Mouse (Mus musculus) myocyte (in vitro differentiated cells): ENCODE data around the gene Pan2. TPM values are rescaled to one million over a fixed set of nuclear protein-coding genes. Genes with fewer than 3 reads are reported as not detected.

ENCODE experiments used
- H3K27me3 ChIP-seq: one replicate; pipeline ENCODE4 v1.6.1; 2011; ENCODE audit not compliant: control insufficient read depth, insufficient read depth, insufficient read length
- H3K36me3 ChIP-seq: one replicate; pipeline ENCODE4 v1.6.1; 2011; ENCODE audit not compliant: control insufficient read depth, insufficient read depth
- H3K4me2 ChIP-seq: one replicate; pipeline ENCODE4 v1.6.1; 2011; ENCODE audit warnings: low read depth, control low read depth
- H3K4me3 ChIP-seq: one replicate; pipeline ENCODE4 v1.5.1; 2011; ENCODE audit warnings: mild to moderate bottlenecking, control low read depth, moderate library complexity
- H3K79me2 ChIP-seq: one replicate; pipeline ENCODE4 v1.6.1; 2011; ENCODE audit not compliant: control insufficient read depth, insufficient read depth
- H3ac ChIP-seq: one replicate; pipeline ENCODE4 v1.6.1; 2011; ENCODE audit not compliant: control insufficient read depth, insufficient read length
- CEBPB ChIP-seq: IDR thresholded peaks from 2 replicates; pipeline ENCODE4 v1.6.1; 2011; ENCODE audit warnings: mild to moderate bottlenecking, moderate library complexity; ENCODE audit not compliant: poor library complexity, insufficient read depth, severe bottlenecking
- E2F4 ChIP-seq: IDR thresholded peaks from one replicate; pipeline ENCODE4 v1.6.1; 2011; ENCODE audit warnings: mild to moderate bottlenecking, control low read depth, moderate library complexity; ENCODE audit not compliant: insufficient read depth
- MAX ChIP-seq: IDR thresholded peaks from one replicate; pipeline ENCODE4 v1.6.1; 2011; ENCODE audit warnings: low read depth, mild to moderate bottlenecking, control low read depth
- MYOD1 ChIP-seq, 3 experiments: IDR thresholded peaks; one replicate each; pipeline ENCODE4 v1.6.1; 2011; ENCODE audit warnings: control low read depth in 2 of 3, low read depth in 2 of 3, mild to moderate bottlenecking in 2 of 3, moderate library complexity in 1 of 3; ENCODE audit not compliant: insufficient read length in 2 of 3, control insufficient read depth in 1 of 3
- MYOG ChIP-seq, 3 experiments: IDR thresholded peaks; one replicate each; pipeline ENCODE4 v1.6.1; 2011; ENCODE audit warnings: control low read depth in 2 of 3, low read depth in 2 of 3, mild to moderate bottlenecking in 2 of 3; ENCODE audit not compliant: insufficient read length in 2 of 3, control insufficient read depth in 1 of 3, insufficient read depth in 1 of 3
- POLR2A ChIP-seq: IDR thresholded peaks from one replicate; pipeline ENCODE4 v1.6.1; 2011; ENCODE audit warnings: low read depth, mild to moderate bottlenecking, control low read depth, moderate library complexity; ENCODE audit not compliant: insufficient read length
- POLR2AphosphoS2 ChIP-seq: IDR thresholded peaks from one replicate; pipeline ENCODE4 v1.6.1; 2011; ENCODE audit warnings: low read depth, control low read depth; ENCODE audit not compliant: insufficient read length
- REST ChIP-seq: IDR thresholded peaks from one replicate; pipeline ENCODE4 v1.6.1; 2011; ENCODE audit warnings: mild to moderate bottlenecking, control low read depth, moderate library complexity; ENCODE audit not compliant: insufficient read depth, insufficient read length
- SRF ChIP-seq: IDR thresholded peaks from one replicate; pipeline ENCODE4 v1.6.1; 2011; ENCODE audit warnings: low read depth; ENCODE audit not compliant: control insufficient read depth, insufficient read length
- TCF12 ChIP-seq: IDR thresholded peaks from one replicate; pipeline ENCODE4 v1.6.1; 2011; ENCODE audit warnings: mild to moderate bottlenecking, control low read depth; ENCODE audit not compliant: poor library complexity, insufficient read depth, severe bottlenecking
- TCF3 ChIP-seq: IDR thresholded peaks from one replicate; pipeline ENCODE4 v1.6.1; 2011; ENCODE audit warnings: low read depth, control low read depth; ENCODE audit not compliant: insufficient read length
- USF1 ChIP-seq: IDR thresholded peaks from one replicate; pipeline ENCODE4 v1.6.1; 2011; ENCODE audit warnings: low read depth, mild to moderate bottlenecking, control low read depth, moderate library complexity
- polyA plus RNA-seq: library from polyadenylated mRNA; unstranded; fragments of >200 nt; fragmentation: generic; extraction: Trizol; gene quantifications from one replicate; pipeline ENCODE4 v1.2.1, GENCODE M21; 2012; ENCODE audit warnings: missing spikeins

Pan2 gene
- polyA plus RNA-seq, 1 experiment, result 6.2 TPM

DNA sequence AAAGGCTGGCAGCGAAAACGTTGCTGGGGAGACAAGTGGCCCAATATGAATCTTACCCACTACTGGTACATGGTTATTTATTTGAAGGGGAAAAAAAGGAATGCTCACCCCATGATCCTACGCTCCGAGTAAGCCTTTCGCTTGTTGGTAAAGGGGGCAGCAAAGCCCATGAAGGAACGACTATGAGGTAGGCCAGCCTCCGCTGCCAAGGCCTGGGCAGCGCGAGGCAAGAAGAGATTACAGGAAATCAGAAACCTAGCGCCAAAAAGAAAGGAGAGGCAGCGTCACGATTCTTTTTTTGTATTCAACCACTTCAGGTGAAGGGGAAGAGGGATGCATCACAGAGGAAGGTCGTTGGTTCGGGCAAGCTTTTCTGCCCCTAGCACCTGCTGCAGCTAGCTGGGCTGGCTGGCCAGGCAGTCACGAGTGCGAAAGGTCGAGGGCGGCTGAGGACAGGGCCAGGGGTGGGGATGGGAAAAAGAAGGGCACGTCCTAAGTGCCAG lies 64.8 kb downstream of the Pan2 start:
- H3K27me3 ChIP-seq, result no peaks in the 10 kb centered on the region
- no peak for TF ChIP-seq E2F4
- TF ChIP-seq MAX, result no peak
- no peak for TF ChIP-seq SRF
- TF ChIP-seq MYOD1 (IDR thresholded peaks at IDR 0.05; ENCODE audit: control insufficient read depth in 1 of 3, insufficient read length in 2 of 3, low read depth in 2 of 3), result peak in 2 of 3 experiments; percentile 31 to 72
- no peak for TF ChIP-seq USF1
- TF ChIP-seq POLR2AphosphoS2, result no peak
- TF ChIP-seq MYOG (IDR thresholded peaks at IDR 0.05; ENCODE audit: control insufficient read depth in 1 of 3, insufficient read depth in 1 of 3, insufficient read length in 2 of 3, low read depth in 2 of 3), result peak in 2 of 3 experiments; percentile 18 to 61
- no peak for TF ChIP-seq REST
- TF ChIP-seq CEBPB, result no peak
- no peak for TF ChIP-seq POLR2A
- peak overlapping the region; percentile 58 for H3K4me3 ChIP-seq
- peak overlapping the region; percentile 91 for H3K4me2 ChIP-seq
- peaks cover 23% of the 10 kb centered on the region for H3K36me3 ChIP-seq
- H3ac ChIP-seq, result peak overlapping the region; percentile 69
- no peaks in the 10 kb centered on the region for H3K79me2 ChIP-seq

DNA sequence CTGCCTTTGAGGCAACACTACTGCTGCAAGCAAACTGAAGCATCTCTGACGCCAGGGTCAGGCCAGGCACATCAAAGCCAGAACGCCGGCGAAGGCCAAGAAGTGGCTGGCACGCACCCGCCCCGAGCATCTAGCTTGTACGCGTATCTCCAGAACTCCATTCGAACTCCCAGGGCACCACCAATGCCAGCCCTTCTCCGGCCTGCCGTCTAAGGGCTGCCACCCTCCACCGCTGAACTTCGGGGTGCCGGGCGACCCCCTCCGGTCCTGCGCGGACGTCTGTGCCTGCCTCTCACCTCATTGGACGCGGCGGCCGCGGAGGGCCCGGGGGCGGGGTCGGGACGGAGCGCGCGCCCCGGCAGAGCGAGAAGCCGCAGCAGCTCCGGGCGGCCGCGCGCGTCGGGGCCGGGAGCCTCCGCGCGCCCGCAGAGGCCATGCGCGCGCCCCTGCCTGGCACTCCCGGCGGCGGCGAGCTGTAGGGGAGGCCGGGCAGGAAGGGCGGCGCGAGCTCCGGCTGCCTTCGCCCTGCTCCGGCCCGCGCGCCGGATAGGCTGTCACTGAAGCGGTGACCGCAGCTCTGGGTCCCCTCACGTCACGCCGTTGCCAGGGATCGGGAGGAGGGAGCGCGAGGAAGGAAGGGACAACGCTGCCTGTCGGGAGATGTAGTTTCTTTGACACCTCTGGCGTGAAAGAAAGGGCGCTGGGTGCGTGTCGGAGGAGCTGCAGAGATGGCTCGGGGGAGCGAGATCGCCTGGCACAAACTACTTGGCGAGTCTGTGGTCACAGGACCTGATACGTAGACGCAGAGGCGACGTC lies 65.5 kb downstream of the Pan2 start, which contains the start of gene Coq10a:
Coq10a (minus strand) TSS at position 596 of the 816 bp plus-strand sequence.
- Histone ChIP-seq H3K4me3 (peak within 1 kb of the TSS; percentile 58), H3K36me3 (peaks cover 17% of the 10 kb centered on the region), H3K27me3 (no peaks in the 10 kb centered on the region), H3K79me2 (no peaks in the 10 kb centered on the region), H3K4me2 (peak within 1 kb of the TSS; percentile 91), H3ac (peak within 1 kb of the TSS; percentile 69)
- TF ChIP-seq POLR2A (peak; percentile 89), USF1 (peak; percentile 41), POLR2AphosphoS2 (peak; percentile 95), TCF12 (no peak), SRF (peak; percentile 74), TCF3 (no peak)

DNA sequence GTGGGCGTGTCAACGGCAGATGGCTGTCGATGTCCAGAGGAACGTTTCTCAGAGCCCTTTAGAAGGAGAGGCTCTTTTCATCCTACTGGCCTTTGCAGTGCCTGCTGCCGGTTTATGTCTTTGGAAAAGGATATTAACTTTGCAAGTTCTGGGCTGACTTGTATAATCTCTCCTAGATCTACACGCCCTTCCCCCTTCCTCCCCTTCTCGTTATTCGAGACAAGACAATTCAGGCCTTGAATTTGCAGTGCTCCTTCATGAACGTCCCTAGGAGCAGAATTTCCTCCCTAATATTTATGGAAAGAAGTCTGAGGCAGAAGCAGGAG lies 66.0 kb downstream of the Pan2 start:
- H3K4me2 ChIP-seq, result peak overlapping the region; percentile 82
- H3K79me2 ChIP-seq, result no peaks in the 10 kb centered on the region
- H3K4me3 ChIP-seq, result peak overlapping the region; percentile 58
- peaks cover 12% of the 10 kb centered on the region for H3K36me3 ChIP-seq
- H3K27me3 ChIP-seq, result no peaks in the 10 kb centered on the region
- no peak for TF ChIP-seq POLR2A
- TF ChIP-seq MYOD1 (IDR thresholded peaks at IDR 0.05; ENCODE audit: control insufficient read depth in 1 of 3, insufficient read length in 2 of 3, low read depth in 2 of 3), result peak in 1 of 3 experiments; percentile 46
- H3ac ChIP-seq, result peak overlapping the region; percentile 69

DNA sequence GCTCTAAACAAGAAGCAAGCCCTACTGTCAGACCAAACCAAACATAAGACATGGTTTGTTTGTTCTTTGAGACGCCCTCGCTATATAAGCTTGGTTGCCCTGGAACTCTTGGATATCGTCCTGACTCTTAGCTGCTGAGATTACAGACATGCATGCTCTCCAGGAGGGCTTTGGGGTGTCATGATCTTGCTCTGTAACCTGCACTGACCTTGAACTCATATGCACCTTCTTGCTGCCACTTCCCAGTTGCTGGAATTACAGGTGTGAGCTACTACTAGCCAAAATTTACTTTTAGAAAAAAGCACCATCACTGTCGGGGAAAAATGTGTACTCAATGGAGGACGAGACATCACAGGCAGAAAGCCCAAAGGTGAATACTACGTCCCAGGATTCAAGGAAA lies 66.5 kb downstream of the Pan2 start:
- peak overlapping the region; percentile 58 for H3K4me3 ChIP-seq
- H3K79me2 ChIP-seq, result no peaks in the 10 kb centered on the region

DNA sequence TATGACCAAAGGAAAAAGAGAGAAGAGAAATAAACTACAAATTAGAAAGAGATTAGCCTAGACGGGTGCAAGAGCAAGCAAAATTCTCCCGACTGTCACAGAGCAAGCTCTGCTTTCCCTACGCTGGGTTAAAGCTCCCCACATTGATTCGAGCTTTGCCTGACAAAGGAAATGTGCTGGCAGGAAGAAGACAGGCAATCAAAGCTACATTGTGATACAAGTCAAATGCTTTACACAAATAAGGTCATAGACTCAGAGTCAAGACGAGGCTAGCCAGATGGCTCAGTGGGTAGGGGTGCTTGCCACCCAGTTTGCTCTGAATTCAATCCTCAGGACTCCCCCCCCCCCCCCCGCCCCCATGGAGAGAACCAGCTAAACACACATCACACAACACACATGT lies 66.9 kb downstream of the Pan2 start:
- TF ChIP-seq TCF3 (no peak), CEBPB (no peak), E2F4 (no peak), MYOD1 (IDR thresholded peaks at IDR 0.05; ENCODE audit: control insufficient read depth in 1 of 3, insufficient read length in 2 of 3, low read depth in 2 of 3) (no peak), TCF12 (no peak), REST (no peak), MYOG (IDR thresholded peaks at IDR 0.05; ENCODE audit: control insufficient read depth in 1 of 3, insufficient read depth in 1 of 3, insufficient read length in 2 of 3, low read depth in 2 of 3) (no peak), USF1 (no peak), POLR2A (no peak), SRF (no peak), POLR2AphosphoS2 (no peak), MAX (no peak)
- no peak overlapping the region for H3K4me3 ChIP-seq
- H3ac ChIP-seq, result no peak overlapping the region
- no peaks in the 10 kb centered on the region for H3K27me3 ChIP-seq
- no peak overlapping the region for H3K4me2 ChIP-seq
- no peaks in the 10 kb centered on the region for H3K79me2 ChIP-seq
- H3K36me3 ChIP-seq, result peaks cover 5% of the 10 kb centered on the region

More for the DNA sequence above, 66.5 kb downstream of the Pan2 start:
- H3ac ChIP-seq, result peak overlapping the region; percentile 69
- TF ChIP-seq USF1, result no peak
- TF ChIP-seq TCF3, result no peak
- no peak for TF ChIP-seq E2F4
- TF ChIP-seq POLR2A, result no peak
- H3K27me3 ChIP-seq, result no peaks in the 10 kb centered on the region
- peaks cover 9% of the 10 kb centered on the region for H3K36me3 ChIP-seq
- H3K4me2 ChIP-seq, result peak overlapping the region; percentile 82
